Mouse (Mus musculus) embryonic facial prominence, embryonic 11.5 days (tissue): ENCODE results near the gene Cd69. TPM values are rescaled to one million over a fixed set of nuclear protein-coding genes. Genes with fewer than 3 reads are reported as not detected.

Source experiments
- ATAC-seq: fragments of 200-750 bp; cut with Nextera tagmentation; replicated peaks from 2 replicates; pipeline ENCODE4 v1.8.0; 2017; ENCODE audit warnings: low read depth; ENCODE audit not compliant: insufficient number of reproducible peaks, low FRiP score, low TSS enrichment
- DNase-seq: peaks from one replicate; pipeline ENCODE4 v3.0.0-alpha.2; 2015; ENCODE audit warnings: low spot score
- H3K27ac ChIP-seq: fragments of 300-500 bp; sonication (generic); replicated peaks from 2 replicates; pipeline ENCODE4 v1.5.1; 2014; ENCODE audit warnings: mild to moderate bottlenecking, low read depth, low read length, control low read depth
- H3K27me3 ChIP-seq: fragments of 300-500 bp; sonication (generic); 2 replicates; pipeline ENCODE4 v1.6.1; 2014; ENCODE audit warnings: mild to moderate bottlenecking, low read length, moderate library complexity, mixed read lengths; ENCODE audit not compliant: control insufficient read depth, insufficient read depth
- H3K36me3 ChIP-seq: fragments of 300-500 bp; sonication (generic); replicated peaks from 2 replicates; pipeline ENCODE4 v1.6.1; 2014; ENCODE audit warnings: low read depth, mild to moderate bottlenecking, low read length, moderate library complexity, mixed read lengths; ENCODE audit not compliant: control insufficient read depth, insufficient read depth
- H3K4me1 ChIP-seq: fragments of 300-500 bp; sonication (generic); 2 replicates; pipeline ENCODE4 v1.6.1; 2014; ENCODE audit warnings: low read length, mixed read lengths; ENCODE audit not compliant: control insufficient read depth, insufficient read depth
- H3K4me2 ChIP-seq: fragments of 300-500 bp; sonication (generic); 2 replicates; pipeline ENCODE4 v1.6.1; 2014; ENCODE audit warnings: low read depth, mild to moderate bottlenecking, control low read depth, low read length, moderate library complexity
- H3K4me3 ChIP-seq: fragments of 300-500 bp; sonication (generic); 2 replicates; pipeline ENCODE4 v1.5.1; 2014; ENCODE audit warnings: low read depth, low read length, control low read depth
- H3K9ac ChIP-seq: fragments of 300-500 bp; sonication (generic); replicated peaks from 2 replicates; pipeline ENCODE4 v1.6.1; 2014; ENCODE audit warnings: mild to moderate bottlenecking, control low read depth, low read length
- H3K9me3 ChIP-seq: fragments of 300-500 bp; sonication (generic); replicated peaks from 2 replicates; pipeline ENCODE4 v1.6.1; 2016; ENCODE audit warnings: mild to moderate bottlenecking, low read length, inconsistent platforms, mixed read lengths; ENCODE audit not compliant: control insufficient read depth
- WGBS: fragments of 180-500 bp; shearing (Covaris S2); extraction: QIAGEN DNeasy Blood & Tissue Kit; methylation state at CpG from one replicate; pipeline ENCODE4 v1.1.7; 2014; 5-methylcytosine and 5-hydroxymethylcytosine counted together
- polyA plus RNA-seq: library from polyadenylated mRNA; unstranded; fragments of >200 nt; fragmentation: Nextera tagmentation; extraction: Ambion mirVana; gene quantifications from 2 replicates; pipeline ENCODE4 v1.2.1, GENCODE M21; 2014

The Cd69 gene
- 0.27 and 0.29 TPM in 2 replicates for polyA plus RNA-seq

GRCm38 (mm10) chr6:129275220-129275619 lies at the start of gene Cd69:
Gene Cd69, minus strand, starts transcription at chr6:129275436.
- no peak for ATAC-seq
- 77% methylated on average over 9 of the region's 9 CpGs for WGBS
- no peak within 1 kb of the TSS for H3K27ac ChIP-seq
- no peak for DNase-seq
- H3K4me1 ChIP-seq: no peaks in the 10 kb centered on the region
- no peak within 1 kb of the TSS for H3K9ac ChIP-seq
- no peaks in the 10 kb centered on the region for H3K9me3 ChIP-seq
- H3K27me3 ChIP-seq: no peaks in the 10 kb centered on the region
- no peaks in the 10 kb centered on the region for H3K36me3 ChIP-seq
- H3K4me3 ChIP-seq: no peak within 1 kb of the TSS
- H3K4me2 ChIP-seq: no peak within 1 kb of the TSS

- 75% methylated on average over 4 of the region's 4 CpGs for WGBS
- no peak for ATAC-seq
- H3K4me3 ChIP-seq: no peak overlapping the region
Measured at GRCm38 (mm10) chr6:129319331-129319730, 44.1 kb upstream of the Cd69 start.

GRCm38 (mm10) chr6:129318395-129318794 lies 43.2 kb upstream of the Cd69 start:
- Histone ChIP-seq H3K4me2 (no peak overlapping the region), H3K27me3 (no peaks in the 10 kb centered on the region), H3K27ac (no peak overlapping the region), H3K9me3 (no peaks in the 10 kb centered on the region), H3K4me3 (no peak overlapping the region), H3K9ac (no peak overlapping the region), H3K4me1 (no peaks in the 10 kb centered on the region), H3K36me3 (no peaks in the 10 kb centered on the region)
- ATAC-seq (no peak), DNase-seq (no peak)
- 65% methylated on average over 1 of the region's 1 CpGs for WGBS

More at GRCm38 (mm10) chr6:129319331-129319730, 44.1 kb upstream of the Cd69 start:
- no peaks in the 10 kb centered on the region for H3K27me3 ChIP-seq
- H3K4me2 ChIP-seq: no peak overlapping the region
- H3K9me3 ChIP-seq: no peaks in the 10 kb centered on the region
- no peak overlapping the region for H3K9ac ChIP-seq
- H3K4me1 ChIP-seq: no peaks in the 10 kb centered on the region
- no peak for DNase-seq
- no peak overlapping the region for H3K27ac ChIP-seq
- H3K36me3 ChIP-seq: no peaks in the 10 kb centered on the region

- DNase-seq (no peak), ATAC-seq (no peak)
- Histone ChIP-seq H3K36me3 (no peaks in the 10 kb centered on the region), H3K4me3 (no peak overlapping the region), H3K27ac (no peak overlapping the region), H3K9me3 (no peaks in the 10 kb centered on the region), H3K4me2 (no peak overlapping the region), H3K4me1 (no peaks in the 10 kb centered on the region), H3K27me3 (no peaks in the 10 kb centered on the region), H3K9ac (no peak overlapping the region)
- 72% methylated on average over 2 of the region's 2 CpGs for WGBS
Measured at GRCm38 (mm10) chr6:129316463-129316862, 41.2 kb upstream of the Cd69 start.

- 87% methylated on average over 1 of the region's 1 CpGs for WGBS
- no peaks in the 10 kb centered on the region for H3K27me3 ChIP-seq
- DNase-seq (no peak), ATAC-seq (no peak)
- no peak overlapping the region for H3K9ac ChIP-seq
- H3K4me1 ChIP-seq: no peaks in the 10 kb centered on the region
- no peaks in the 10 kb centered on the region for H3K9me3 ChIP-seq
- H3K36me3 ChIP-seq: no peaks in the 10 kb centered on the region
- H3K4me3 ChIP-seq: no peak overlapping the region
- H3K4me2 ChIP-seq: no peak overlapping the region
- H3K27ac ChIP-seq: no peak overlapping the region
Measured at GRCm38 (mm10) chr6:129315698-129316097, 40.5 kb upstream of the Cd69 start.

- WGBS: 93% methylated on average over 3 of the region's 3 CpGs
- Histone ChIP-seq H3K4me1 (no peaks in the 10 kb centered on the region), H3K4me2 (no peak overlapping the region), H3K4me3 (no peak overlapping the region), H3K27ac (no peak overlapping the region), H3K36me3 (no peaks in the 10 kb centered on the region), H3K27me3 (no peaks in the 10 kb centered on the region), H3K9ac (no peak overlapping the region), H3K9me3 (no peaks in the 10 kb centered on the region)
- no peak for DNase-seq
- no peak for ATAC-seq
Measured at GRCm38 (mm10) chr6:129314655-129315168, 39.5 kb upstream of the Cd69 start.

- no peak overlapping the region for H3K4me2 ChIP-seq
- 71% methylated on average over 3 of the region's 3 CpGs for WGBS
- no peak for ATAC-seq
- H3K4me1 ChIP-seq: no peaks in the 10 kb centered on the region
- H3K4me3 ChIP-seq: no peak overlapping the region
- H3K9ac ChIP-seq: no peak overlapping the region
- no peak overlapping the region for H3K27ac ChIP-seq
- H3K9me3 ChIP-seq: no peaks in the 10 kb centered on the region
- H3K36me3 ChIP-seq: no peaks in the 10 kb centered on the region
- DNase-seq: no peak
- H3K27me3 ChIP-seq: no peaks in the 10 kb centered on the region
Measured at GRCm38 (mm10) chr6:129312499-129312898, 37.3 kb upstream of the Cd69 start.

GRCm38 (mm10) chr6:129304180-129304579 lies 28.9 kb upstream of the Cd69 start:
- ATAC-seq: no peak
- H3K4me3 ChIP-seq: no peak overlapping the region
- H3K27me3 ChIP-seq: no peaks in the 10 kb centered on the region
- no peak overlapping the region for H3K27ac ChIP-seq
- no peaks in the 10 kb centered on the region for H3K4me1 ChIP-seq
- no peaks in the 10 kb centered on the region for H3K9me3 ChIP-seq
- no peak for DNase-seq
- H3K9ac ChIP-seq: no peak overlapping the region
- WGBS: 73% methylated on average over 1 of the region's 1 CpGs
- H3K36me3 ChIP-seq: no peaks in the 10 kb centered on the region
- H3K4me2 ChIP-seq: no peak overlapping the region
